Mouse (Mus musculus): Measurements from ENCODE around the gene Nrn1.

- TF ChIP-seq CTCF (IDR thresholded peaks at IDR 0.05; ENCODE audit: low read depth) (no peak), EP300 (optimal IDR thresholded peaks at IDR 0.05) (no peak)
Measured at GRCm38 (mm10) chr13:36716708-36717107, 18.2 kb downstream of the Nrn1 start.
